Mouse (Mus musculus) brain, adult 2 months (tissue): Measurements from ENCODE around the gene 2410015M20Rik.

Experiments used
- DNase-seq: peaks from one replicate; pipeline ENCODE4 v3.0.0; 2011; ENCODE audit warnings: low read depth, low spot score

Gene 2410015M20Rik

GRCm38 (mm10) chr17:56572154-56572553 is 37.4 kb downstream of the 2410015M20Rik start:
- DNase-seq, result peak; percentile 45

DNA sequence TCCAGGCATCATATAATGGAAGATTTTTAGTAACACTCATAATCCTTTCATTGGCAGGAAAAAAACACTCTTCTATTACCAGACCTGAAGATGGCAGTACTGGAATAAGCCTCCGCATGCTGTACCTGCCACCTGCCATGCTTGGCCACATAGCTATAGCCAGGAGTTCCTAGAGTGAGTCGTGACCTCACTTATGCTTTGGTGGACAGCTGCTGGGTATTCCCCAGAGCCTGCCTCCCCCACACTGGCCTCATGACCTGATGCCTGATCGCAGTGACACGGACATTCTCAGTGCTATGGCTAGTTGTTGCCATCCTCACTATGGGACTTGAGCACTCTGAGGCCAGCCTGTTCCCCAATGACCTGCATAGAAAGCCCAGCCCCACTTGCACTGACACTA is 39.3 kb downstream of the 2410015M20Rik start:
- DNase-seq, result no peak

DNA sequence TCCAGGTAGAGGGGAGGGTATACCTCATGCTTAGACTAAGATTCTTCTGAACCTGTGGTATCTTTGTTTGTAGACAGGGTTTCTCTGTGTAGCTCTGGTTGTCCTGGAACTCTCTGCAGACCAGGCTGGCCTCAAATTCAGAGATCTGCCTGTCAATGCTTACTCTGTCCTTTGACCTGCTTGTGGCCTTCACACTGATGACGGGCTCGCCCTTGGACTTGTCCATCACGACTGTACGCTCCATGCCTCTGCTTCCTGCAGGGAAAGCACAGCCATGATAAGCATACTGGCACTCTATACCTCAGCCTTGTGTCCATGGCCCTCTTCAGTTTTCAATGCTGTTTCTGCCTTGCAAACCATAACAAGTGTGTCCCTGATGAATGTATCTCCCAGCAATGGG is 42.2 kb downstream of the 2410015M20Rik start:
- DNase-seq, result no peak

GRCm38 (mm10) chr17:56566918-56567317 is 42.7 kb downstream of the 2410015M20Rik start:
- no peak for DNase-seq

DNA sequence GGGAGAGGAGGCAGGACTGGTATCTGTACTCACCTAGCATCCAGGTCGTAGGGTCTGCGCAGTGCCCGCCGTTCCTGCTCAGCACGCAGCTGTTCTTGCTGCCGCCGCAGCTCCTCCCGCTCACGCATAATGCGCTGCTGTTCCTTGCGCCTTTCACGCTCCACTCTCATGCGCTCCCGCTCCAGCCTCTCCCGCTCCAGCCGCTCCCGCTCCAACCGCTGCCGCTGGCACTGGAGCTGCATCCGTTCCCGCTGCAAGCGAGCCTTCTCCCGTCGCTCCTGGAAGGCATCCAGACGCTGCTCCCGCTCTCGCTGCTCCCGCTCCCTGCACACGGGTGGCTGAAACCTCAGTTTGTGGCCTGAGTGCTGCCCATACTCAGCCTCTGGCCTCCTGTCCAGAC is 43.3 kb downstream of the 2410015M20Rik start:
- no peak for DNase-seq

GRCm38 (mm10) chr17:56561866-56562265 is 47.7 kb downstream of the 2410015M20Rik start:
- no peak for DNase-seq

- no peak for DNase-seq
These were observed 49.4 kb downstream of the 2410015M20Rik start for GRCm38 (mm10) chr17:56560131-56560530.

DNA sequence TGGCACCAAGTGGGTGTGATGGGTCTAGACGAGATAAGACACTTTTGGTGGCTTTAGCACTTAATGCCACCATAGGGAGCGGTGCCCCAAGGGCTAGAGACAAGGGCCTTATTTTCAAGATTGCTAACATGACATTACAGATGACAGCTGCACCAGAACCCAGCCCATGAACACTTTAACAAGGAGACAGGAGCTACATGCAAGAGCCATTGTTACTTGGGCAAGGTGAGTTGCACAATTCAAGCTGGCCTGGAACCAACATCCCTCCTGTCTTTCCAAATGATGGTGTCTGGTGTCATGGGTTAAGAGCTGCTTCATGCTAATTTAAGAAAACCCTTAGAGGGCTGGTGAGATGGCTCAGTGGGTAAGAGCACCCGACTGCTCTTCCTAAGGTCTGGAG is 50.2 kb downstream of the 2410015M20Rik start:
- no peak for DNase-seq

- peak; percentile 82 for DNase-seq
These were observed 51.1 kb downstream of the 2410015M20Rik start for GRCm38 (mm10) chr17:56558448-56558847.
